Mouse (Mus musculus) left cerebral cortex, postnatal 14 days (tissue): ENCODE data around the gene Cd300ld3. TPM values are rescaled to one million over a fixed set of nuclear protein-coding genes. Genes with fewer than 3 reads are reported as not detected.

Experiments used
- DNase-seq, 2 experiments: peaks; one replicate each; pipeline ENCODE4 v3.0.0; 2021 to 2022; ENCODE audit warnings: low spot score in 2 of 2, mixed read lengths in 1 of 2
- intact Hi-C: fragments of 180-260 bp; cut with DNase I; formaldehyde crosslinking; loops from one replicate; pipeline ENCODE4 v1.15.1; 2025
- long read RNA-seq, 2 experiments: library from polyadenylated mRNA; stranded (forward); transcript quantifications; one replicate each; pipeline ENCODE4 v2.0.0; 2021
- total RNA-seq, 2 experiments: library from RNA; stranded (reverse); gene quantifications; 2 replicates each; pipeline ENCODE4 v1.2.3; 2021

Gene Cd300ld3
- not detected for total RNA-seq
- long read RNA-seq, experiment 1: 0 reads
- long read RNA-seq, experiment 2: 0 reads

GRCm38 (mm10) chr11:115048259-115048658, at the start of gene Cd300ld3:
Gene Cd300ld3 (minus strand): TSS chr11:115048409.
- DNase-seq: no peak
- intact Hi-C loops: no loop called here

GRCm38 (mm10) chr11:115092140-115092539, 43.9 kb upstream of the Cd300ld3 start:
- intact Hi-C loops: no loop called here
- DNase-seq: no peak

- DNase-seq: no peak
- intact Hi-C loops: no loop called here
Observed at GRCm38 (mm10) chr11:115091362-115091901, 43.2 kb upstream of the Cd300ld3 start, which contains the start of gene Rab37. Gene Rab37 (plus strand): TSS chr11:115091431.

GRCm38 (mm10) chr11:115089853-115090252, 41.6 kb upstream of the Cd300ld3 start:
- intact Hi-C loops: no loop called here
- no peak for DNase-seq

GRCm38 (mm10) chr11:115086213-115086612, 38.0 kb upstream of the Cd300ld3 start:
- intact Hi-C loops: no loop called here
- DNase-seq: no peak

- DNase-seq: no peak
- intact Hi-C loops: no loop called here
Observed at GRCm38 (mm10) chr11:115085064-115085463, 36.9 kb upstream of the Cd300ld3 start.

- intact Hi-C loops: loop anchor here (5.0 kb wide), 1 partner anchor 188 kb away; no protein-coding TSS in a partner anchor
Observed at GRCm38 (mm10) chr11:115084595-115084994, 36.4 kb upstream of the Cd300ld3 start.

GRCm38 (mm10) chr11:115083376-115084139, 35.3 kb upstream of the Cd300ld3 start:
- intact Hi-C loops: loop anchor here (2.0 to 5.0 kb wide), 2 partner anchors 69 to 189 kb away; no protein-coding TSS in a partner anchor
- DNase-seq: peak; percentile 73 to 90

More at GRCm38 (mm10) chr11:115084595-115084994, 36.4 kb upstream of the Cd300ld3 start:
- DNase-seq: no peak

- intact Hi-C loops: loop anchor here (2.0 to 5.0 kb wide), 2 partner anchors 71 to 190 kb away; no protein-coding TSS in a partner anchor
- no peak for DNase-seq
Observed at GRCm38 (mm10) chr11:115082196-115082595, 34.0 kb upstream of the Cd300ld3 start.

- intact Hi-C loops: loop anchor here (5.0 kb wide), 1 partner anchor 191 kb away; no protein-coding TSS in a partner anchor
Observed at GRCm38 (mm10) chr11:115081373-115081772, 33.2 kb upstream of the Cd300ld3 start.

GRCm38 (mm10) chr11:115080886-115081285, 32.7 kb upstream of the Cd300ld3 start:
- intact Hi-C loops: loop anchor here (5.0 kb wide), 1 partner anchor 191 kb away; no protein-coding TSS in a partner anchor

More at GRCm38 (mm10) chr11:115081373-115081772, 33.2 kb upstream of the Cd300ld3 start:
- DNase-seq: no peak

GRCm38 (mm10) chr11:115078680-115079079, 30.5 kb upstream of the Cd300ld3 start:
- no peak for DNase-seq
- intact Hi-C loops: no loop called here

More at GRCm38 (mm10) chr11:115080886-115081285, 32.7 kb upstream of the Cd300ld3 start:
- peak; percentile 72 to 78 for DNase-seq

- intact Hi-C loops: no loop called here
- DNase-seq: no peak
Observed at GRCm38 (mm10) chr11:115077436-115077835, 29.2 kb upstream of the Cd300ld3 start.

GRCm38 (mm10) chr11:115075859-115076258, 27.6 kb upstream of the Cd300ld3 start:
- DNase-seq: no peak
- intact Hi-C loops: no loop called here

GRCm38 (mm10) chr11:115075407-115075806, 27.2 kb upstream of the Cd300ld3 start:
- intact Hi-C loops: no loop called here
- DNase-seq: no peak

GRCm38 (mm10) chr11:115073002-115073401, 24.8 kb upstream of the Cd300ld3 start:
- intact Hi-C loops: no loop called here
- peak in 1 of 2 experiments; percentile 25 for DNase-seq

- peak in 1 of 2 experiments; percentile 72 for DNase-seq
- intact Hi-C loops: no loop called here
Observed at GRCm38 (mm10) chr11:115071631-115072294, 23.6 kb upstream of the Cd300ld3 start.

- DNase-seq: no peak
- intact Hi-C loops: no loop called here
Observed at GRCm38 (mm10) chr11:115071015-115071551, 22.9 kb upstream of the Cd300ld3 start.

GRCm38 (mm10) chr11:115066768-115067167, 18.6 kb upstream of the Cd300ld3 start:
- intact Hi-C loops: no loop called here

More at GRCm38 (mm10) chr11:115066768-115067167, 18.6 kb upstream of the Cd300ld3 start:
- no peak for DNase-seq
